Mouse (Mus musculus): ENCODE measurements at regions not wholly inside any gene's neighbourhood (a gene's known extent, or its start where the extent isn't known, plus 50 kb on each side); places are given as distances from the start of the nearest gene placed in this dataset.

DNA sequence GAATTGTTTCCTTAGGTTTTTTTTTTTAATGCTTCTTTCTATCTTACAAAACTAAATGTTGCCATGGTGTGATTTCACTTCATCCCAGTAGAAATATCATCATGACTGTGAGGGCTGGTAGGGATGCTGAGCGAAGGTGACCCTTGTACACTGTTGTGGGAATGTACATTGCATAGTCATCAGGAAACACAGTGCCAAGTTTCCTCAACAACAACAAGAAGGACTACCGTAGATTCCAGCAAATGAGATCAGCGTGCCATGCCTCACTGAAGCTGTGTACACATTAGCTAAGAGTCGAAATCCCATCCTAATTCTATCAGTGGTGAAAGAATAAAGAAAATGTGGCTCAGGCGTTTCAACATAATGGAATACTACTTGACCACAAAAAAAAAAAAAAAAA is 57.1 kb upstream of the Cep78 start:
- TF ChIP-seq CTCF (IDR thresholded peaks at IDR 0.05; ENCODE audit: insufficient read depth, low read length) (no peak), POLR2A (IDR thresholded peaks at IDR 0.05; ENCODE audit: borderline replicate concordance, extremely low read depth, low read depth, low read length) (no peak)
